Mouse (Mus musculus): Measurements from ENCODE around the gene Ssr1.

DNA sequence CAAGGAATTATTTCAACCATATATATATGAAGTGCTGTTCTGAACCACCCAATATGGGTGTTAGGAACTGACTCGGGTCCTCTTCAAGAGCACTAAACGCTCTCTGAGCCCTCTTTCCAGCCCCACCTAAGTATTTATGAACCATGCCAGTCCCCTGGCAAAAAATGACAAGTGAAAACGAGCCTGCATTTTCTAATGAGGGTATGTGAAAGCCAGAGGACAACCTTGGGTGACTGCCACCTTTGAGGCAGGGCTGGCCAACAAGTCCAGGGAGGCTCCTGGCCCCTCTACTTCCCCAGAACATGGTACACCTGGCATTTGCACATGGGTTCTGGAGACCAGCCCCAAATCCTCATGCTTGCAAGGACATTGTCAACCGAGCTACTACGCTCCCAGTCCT, 19.3 kb downstream of the Ssr1 start:
- TF ChIP-seq CTCF (IDR thresholded peaks at IDR 0.05; ENCODE audit: insufficient read depth, low read length) (no peak), POLR2A (IDR thresholded peaks at IDR 0.05; ENCODE audit: borderline replicate concordance, extremely low read depth, low read depth, low read length) (no peak)
